Mouse (Mus musculus) kidney, postnatal 4 days (tissue): Measurements from ENCODE around the gene Gm906.
"Not testable (repeated sequence)": the region's sequence is repeated elsewhere in the genome, so short reads cannot be mapped to it uniquely, and the experiment has no call there.

Source experiments
- DNase-seq, 2 experiments: peaks; one replicate each; pipeline ENCODE4 v3.0.0; 2021; ENCODE audit warnings: mixed read lengths in 2 of 2

The Gm906 gene

GRCm38 (mm10) chr13:50250208-50250607, at the start of gene Gm906:
Gene Gm906, minus strand, starts transcription at chr13:50250308.
- DNase-seq = not testable (repeated sequence)

DNA sequence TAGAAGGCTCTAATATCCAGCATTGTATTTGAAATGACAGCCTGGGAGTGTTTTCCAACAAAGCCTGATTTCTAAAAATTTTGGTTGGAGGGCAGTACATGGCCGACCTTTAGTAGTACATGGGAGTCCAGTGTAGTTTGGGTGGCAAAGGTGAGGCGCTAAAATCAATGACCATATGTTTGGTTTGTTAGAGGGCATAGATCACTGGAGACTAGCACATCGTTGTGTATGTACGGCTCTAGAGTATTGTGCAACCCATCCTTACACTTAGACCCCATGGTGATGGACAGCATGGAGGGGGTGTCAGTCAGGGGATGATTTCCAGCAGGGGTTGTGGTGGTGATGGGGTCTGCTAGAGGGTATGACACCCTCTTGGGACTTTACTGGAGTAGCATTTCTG, 33.2 kb upstream of the Gm906 start:
- not testable (repeated sequence) for DNase-seq

DNA sequence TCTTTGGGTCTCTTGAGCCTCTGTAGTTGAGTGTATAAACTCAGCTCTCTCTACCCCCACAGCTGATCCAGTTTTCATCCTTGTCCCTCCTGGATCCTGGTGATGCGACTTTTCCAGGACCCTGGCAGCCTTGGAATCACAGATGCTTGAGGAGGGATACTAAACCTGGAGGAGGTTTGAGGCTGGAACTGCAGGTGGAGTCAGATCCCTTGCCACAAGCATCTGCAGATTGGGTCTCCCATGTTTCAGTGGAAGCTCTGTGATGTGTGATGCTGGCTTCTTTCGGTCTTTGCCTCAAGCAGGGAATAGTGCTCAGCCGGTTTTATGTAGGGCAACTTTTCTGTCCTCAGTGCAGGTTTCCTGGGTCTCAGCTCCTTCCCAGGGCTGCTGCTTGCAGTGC, 13.6 kb downstream of the Gm906 start:
- no peak for DNase-seq

- peak; percentile 38 to 51 for DNase-seq
Observed at GRCm38 (mm10) chr13:50211842-50212241, 38.3 kb downstream of the Gm906 start.

GRCm38 (mm10) chr13:50210191-50210590, 39.9 kb downstream of the Gm906 start:
- not testable (repeated sequence) for DNase-seq

- DNase-seq = not testable (repeated sequence)
Observed at GRCm38 (mm10) chr13:50209651-50210050, 40.5 kb downstream of the Gm906 start.

- no peak for DNase-seq
Observed at GRCm38 (mm10) chr13:50207966-50208365, 42.1 kb downstream of the Gm906 start.

DNA sequence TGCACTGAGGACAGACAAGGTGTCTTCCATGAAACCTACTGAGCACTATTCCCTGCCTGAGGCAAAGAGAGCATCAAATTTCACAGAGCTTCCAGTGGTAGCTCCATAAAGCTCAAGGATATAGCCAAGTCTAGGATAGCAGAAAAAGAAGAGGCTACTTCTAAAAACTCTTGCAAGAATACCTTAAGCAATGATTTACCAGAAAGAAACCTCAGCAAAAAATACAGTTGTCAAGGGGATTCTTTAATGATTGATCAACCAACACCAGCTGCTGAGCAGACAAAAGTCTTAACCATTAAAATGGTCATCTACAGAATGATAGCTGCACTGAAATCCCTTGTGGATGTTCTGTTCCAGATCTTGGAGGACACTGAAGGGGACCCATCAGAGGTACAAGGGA, 53.3 kb downstream of the Gm906 start:
- DNase-seq = not testable (repeated sequence)
